Mouse (Mus musculus) skeletal muscle tissue, adult 2 months (tissue): ENCODE measurements at regions not wholly inside any gene's neighbourhood (a gene's known extent, or its start where the extent isn't known, plus 50 kb on each side); places are given as distances from the start of the nearest gene placed in this dataset.

ENCODE experiments used
- DNase-seq: peaks from one replicate; pipeline ENCODE4 v3.0.0-alpha.2; 2012; ENCODE audit warnings: low read depth, low spot score

DNA sequence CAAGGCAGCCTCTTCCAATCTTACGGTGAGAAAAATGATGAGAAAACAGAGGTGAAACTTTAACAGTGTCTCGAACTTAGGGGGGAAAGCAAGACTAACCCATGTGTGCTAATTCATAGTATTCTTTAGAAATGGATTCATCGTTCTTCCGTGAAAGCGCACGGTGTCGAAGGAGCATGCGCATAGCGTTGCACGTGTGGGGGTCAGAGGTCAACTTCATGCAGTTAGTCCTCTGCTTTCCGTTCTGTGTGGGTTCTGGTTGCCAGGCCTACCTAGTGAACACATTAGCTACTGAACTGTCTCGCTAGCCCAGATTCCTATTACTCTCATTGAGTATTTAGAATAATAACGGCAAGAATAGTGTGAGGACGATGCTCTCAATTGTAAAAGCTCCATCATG lies 74.7 kb upstream of the Kcnk2 start:
- no peak for DNase-seq

DNA sequence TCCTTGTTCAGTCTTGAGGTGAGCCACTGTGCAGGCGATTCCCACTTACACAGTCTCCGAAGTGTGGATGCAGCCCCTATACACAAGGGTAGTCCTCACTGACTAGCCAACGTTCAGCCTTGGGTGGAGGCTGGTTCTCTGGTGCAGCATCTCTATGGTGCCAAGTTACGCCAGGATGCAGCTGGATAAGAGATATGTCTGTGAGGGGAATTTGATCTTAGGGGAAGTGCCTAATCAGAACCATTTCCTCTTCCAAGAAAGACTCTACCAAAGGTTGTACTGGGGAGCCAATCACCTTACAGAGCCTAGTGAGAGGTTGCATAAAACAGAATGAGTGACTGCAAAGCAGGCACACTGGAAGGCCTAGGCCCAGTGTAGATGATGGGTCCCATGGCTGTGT lies 71.0 kb upstream of the Kcnk2 start:
- DNase-seq, result peak; percentile 8

DNA sequence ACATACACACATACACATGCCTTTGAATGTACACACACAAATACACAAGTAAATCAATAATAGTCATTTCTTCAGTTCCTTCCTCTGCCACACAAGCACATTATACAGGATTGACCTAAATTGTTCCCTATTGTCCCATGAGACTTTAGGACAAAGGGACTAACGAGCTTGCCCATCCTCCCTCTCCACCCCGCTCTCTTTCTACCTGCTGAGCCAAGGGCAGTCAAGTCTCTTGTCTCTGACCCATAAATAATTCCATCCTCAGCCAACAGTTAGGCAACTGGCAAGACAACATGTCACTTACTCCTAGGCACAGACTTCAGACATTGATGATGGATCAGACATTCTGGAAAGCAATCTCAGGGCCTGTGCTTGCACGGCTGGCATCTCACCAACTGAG lies 56.3 kb upstream of the Kcnk2 start:
- no peak for DNase-seq
